Mouse (Mus musculus): ENCODE results near the gene Ier5l. TPM values are rescaled to one million over a fixed set of nuclear protein-coding genes. Genes with fewer than 3 reads are reported as not detected.

The Ier5l gene
- polyA plus RNA-seq, 1 experiment from 2014 or later = 2.9 TPM

DNA sequence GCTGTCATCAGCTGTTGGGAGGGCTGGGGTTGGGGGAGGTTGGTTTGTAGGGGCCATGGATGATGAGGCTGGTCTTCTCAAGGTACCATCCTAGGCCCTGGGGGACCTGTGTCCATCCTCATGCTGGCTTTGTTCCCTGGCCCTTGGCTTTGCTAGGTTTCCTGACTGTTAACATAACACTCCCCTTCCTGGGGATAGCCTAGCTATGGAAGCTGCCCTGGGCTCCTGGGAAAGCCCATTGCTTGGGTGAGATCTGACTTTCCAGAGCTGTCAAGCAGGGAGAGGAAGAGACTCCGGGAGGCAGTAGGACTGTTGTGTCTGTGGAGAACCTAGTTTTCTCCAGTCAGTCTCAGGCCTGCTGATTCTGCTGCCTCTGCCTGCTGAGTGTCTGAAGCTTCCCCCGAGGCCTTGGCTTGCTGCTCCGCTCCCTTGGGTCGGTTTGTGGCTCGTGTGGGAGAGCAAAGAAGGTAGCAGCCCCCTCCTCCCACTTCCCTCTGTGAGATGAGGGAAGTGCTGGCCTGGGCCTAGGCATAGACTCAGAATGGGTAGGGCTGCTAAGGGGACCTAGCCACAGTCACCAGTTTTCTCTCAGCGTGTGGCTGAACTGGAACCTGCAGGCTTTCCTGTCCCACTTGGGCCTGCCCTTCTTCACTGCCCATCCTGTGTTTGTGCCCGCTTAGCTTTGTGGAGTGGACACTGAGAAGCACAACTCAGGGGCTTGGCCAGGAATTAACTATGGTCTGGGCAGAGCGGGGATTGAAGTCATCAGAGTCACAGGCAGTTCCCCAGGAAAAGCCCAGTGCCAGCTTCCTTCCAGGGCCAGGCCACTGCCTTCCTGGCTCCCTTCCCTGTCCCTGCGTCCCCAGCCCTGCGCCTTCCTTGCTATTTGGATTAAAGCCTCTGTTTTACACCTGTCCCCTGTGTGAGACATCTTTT is 26.9 kb downstream of the Ier5l start:
- H3K4me3 ChIP-seq = no peak overlapping the region
- H3K4me1 ChIP-seq (replicated peaks) = peaks cover 36% of the 10 kb centered on the region
- H3K27me3 ChIP-seq = no peaks in the 10 kb centered on the region
- H3K4me2 ChIP-seq = no peak overlapping the region
- no peak for ATAC-seq (ENCODE audit: low FRiP score)
- WGBS = 84% methylated on average over 10 of the region's 10 CpGs
- H3K36me3 ChIP-seq = peaks cover 64% of the 10 kb centered on the region
- peak overlapping the region; percentile 35; the same call in 1 of the 2 replicates for H3K27ac ChIP-seq
- H3K9ac ChIP-seq = no peak overlapping the region
- H3K9me3 ChIP-seq = no peaks in the 10 kb centered on the region; the same call in 1 of the 2 replicates

DNA sequence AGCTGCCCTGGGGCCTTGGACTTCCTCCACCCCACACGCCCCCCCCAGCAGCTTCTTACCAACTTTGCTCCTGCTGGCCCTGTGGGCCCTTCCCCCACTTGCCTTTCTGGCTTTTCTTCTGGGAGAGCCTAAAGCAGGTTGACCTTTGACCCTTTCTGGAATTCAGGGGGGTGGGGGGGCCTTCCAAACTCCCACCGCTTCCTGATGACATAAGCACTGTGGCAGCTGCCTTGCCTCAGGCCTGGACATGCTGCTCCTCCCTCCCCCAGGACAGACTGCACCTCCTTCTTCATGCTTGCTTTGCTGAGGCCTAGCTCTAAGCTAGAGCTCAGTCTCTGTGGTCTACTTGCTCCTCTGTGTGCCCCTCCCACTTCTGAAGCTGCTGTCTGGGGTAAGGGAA is 28.7 kb downstream of the Ier5l start:
- H3K9ac ChIP-seq = no peak overlapping the region; the same call in 1 of the 2 replicates
- no peak overlapping the region for H3K4me2 ChIP-seq
- ATAC-seq (ENCODE audit: low FRiP score) = no peak
- no peaks in the 10 kb centered on the region for H3K27me3 ChIP-seq
- H3K9me3 ChIP-seq = no peaks in the 10 kb centered on the region; the same call in 1 of the 2 replicates
- peaks cover 61% of the 10 kb centered on the region for H3K36me3 ChIP-seq
- no peak overlapping the region for H3K4me3 ChIP-seq
- peak overlapping the region; percentile 55 for H3K27ac ChIP-seq
- peaks cover 55% of the 10 kb centered on the region for H3K4me1 ChIP-seq (replicated peaks)
- WGBS = 23% methylated on average over 2 of the region's 2 CpGs

GRCm38 (mm10) chr2:30444450-30444849 is 29.6 kb downstream of the Ier5l start:
- Histone ChIP-seq H3K9ac (0 out of 2 replicates have a peak overlapping the region, but pooled peaks have one; percentile 15), H3K4me1 (replicated peaks) (peaks cover 62% of the 10 kb centered on the region)

GRCm38 (mm10) chr2:30444006-30444405 is 30.0 kb downstream of the Ier5l start:
- ATAC-seq (ENCODE audit: low FRiP score) = no peak

More at GRCm38 (mm10) chr2:30444450-30444849, 29.6 kb downstream of the Ier5l start:
- ATAC-seq (ENCODE audit: low FRiP score) = no peak
- Histone ChIP-seq H3K4me3 (no peak overlapping the region), H3K27ac (peak overlapping the region; percentile 94; the same call in 1 of the 2 replicates), H3K27me3 (no peaks in the 10 kb centered on the region), H3K36me3 (peaks cover 58% of the 10 kb centered on the region), H3K9me3 (no peaks in the 10 kb centered on the region), H3K4me2 (no peak overlapping the region)

GRCm38 (mm10) chr2:30443281-30443680 is 30.7 kb downstream of the Ier5l start:
- H3K9ac ChIP-seq = peak overlapping the region; percentile 59
- H3K9me3 ChIP-seq = no peaks in the 10 kb centered on the region
- H3K36me3 ChIP-seq = peaks cover 61% of the 10 kb centered on the region
- no peak for ATAC-seq (ENCODE audit: low FRiP score)
- H3K4me1 ChIP-seq (replicated peaks) = peaks cover 62% of the 10 kb centered on the region
- H3K27me3 ChIP-seq = no peaks in the 10 kb centered on the region
- H3K27ac ChIP-seq = peak overlapping the region; percentile 94
- H3K4me3 ChIP-seq = no peak overlapping the region
- H3K4me2 ChIP-seq = no peak overlapping the region
- WGBS = 81% methylated on average over 4 of the region's 4 CpGs

More at GRCm38 (mm10) chr2:30444006-30444405, 30.0 kb downstream of the Ier5l start:
- Histone ChIP-seq H3K27ac (peak overlapping the region; percentile 94), H3K9ac (0 out of 2 replicates have a peak overlapping the region, but pooled peaks have one; percentile 15), H3K36me3 (peaks cover 58% of the 10 kb centered on the region), H3K4me1 (replicated peaks) (peaks cover 62% of the 10 kb centered on the region), H3K4me2 (no peak overlapping the region), H3K9me3 (no peaks in the 10 kb centered on the region), H3K4me3 (no peak overlapping the region), H3K27me3 (no peaks in the 10 kb centered on the region)
- 77% methylated on average over 5 of the region's 5 CpGs for WGBS

- peak; percentile 2; the same call in 1 of the 2 replicates for ATAC-seq (ENCODE audit: low FRiP score)
- Histone ChIP-seq H3K4me2 (peak overlapping the region; percentile 36), H3K9ac (peak overlapping the region; percentile 59), H3K4me1 (replicated peaks) (peaks cover 62% of the 10 kb centered on the region), H3K27me3 (no peaks in the 10 kb centered on the region), H3K27ac (peak overlapping the region; percentile 94), H3K9me3 (no peaks in the 10 kb centered on the region), H3K4me3 (no peak overlapping the region), H3K36me3 (peaks cover 61% of the 10 kb centered on the region)
- 47% methylated on average over 5 of the region's 5 CpGs for WGBS
These were observed 31.5 kb downstream of the Ier5l start for GRCm38 (mm10) chr2:30442498-30442890.

GRCm38 (mm10) chr2:30441518-30442497 is 32.2 kb downstream of the Ier5l start:
- no peaks in the 10 kb centered on the region for H3K27me3 ChIP-seq
- H3K9ac ChIP-seq = peak overlapping the region; percentile 59
- peak; percentile 72 for ATAC-seq (ENCODE audit: low FRiP score)
- H3K4me3 ChIP-seq = no peak overlapping the region
- H3K4me2 ChIP-seq = peak overlapping the region; percentile 36
- peaks cover 61% of the 10 kb centered on the region for H3K36me3 ChIP-seq
- peaks cover 62% of the 10 kb centered on the region for H3K4me1 ChIP-seq (replicated peaks)
- peak overlapping the region; percentile 94 for H3K27ac ChIP-seq
- no peaks in the 10 kb centered on the region for H3K9me3 ChIP-seq
- WGBS = 4% methylated on average over 15 of the region's 15 CpGs

GRCm38 (mm10) chr2:30440701-30441517 is 33.1 kb downstream of the Ier5l start:
- H3K4me3 ChIP-seq = no peak overlapping the region
- ATAC-seq (ENCODE audit: low FRiP score) = 0 out of 2 replicates have a peak, but pooled peaks have one; percentile 14
- H3K36me3 ChIP-seq = peaks cover 58% of the 10 kb centered on the region
- H3K9ac ChIP-seq = peak overlapping the region; percentile 59
- 19% methylated on average over 12 of the region's 12 CpGs for WGBS
- peaks cover 62% of the 10 kb centered on the region for H3K4me1 ChIP-seq (replicated peaks)
- H3K27ac ChIP-seq = peak overlapping the region; percentile 94
- peak overlapping the region; percentile 36 for H3K4me2 ChIP-seq
- no peaks in the 10 kb centered on the region for H3K27me3 ChIP-seq
- H3K9me3 ChIP-seq = no peaks in the 10 kb centered on the region

DNA sequence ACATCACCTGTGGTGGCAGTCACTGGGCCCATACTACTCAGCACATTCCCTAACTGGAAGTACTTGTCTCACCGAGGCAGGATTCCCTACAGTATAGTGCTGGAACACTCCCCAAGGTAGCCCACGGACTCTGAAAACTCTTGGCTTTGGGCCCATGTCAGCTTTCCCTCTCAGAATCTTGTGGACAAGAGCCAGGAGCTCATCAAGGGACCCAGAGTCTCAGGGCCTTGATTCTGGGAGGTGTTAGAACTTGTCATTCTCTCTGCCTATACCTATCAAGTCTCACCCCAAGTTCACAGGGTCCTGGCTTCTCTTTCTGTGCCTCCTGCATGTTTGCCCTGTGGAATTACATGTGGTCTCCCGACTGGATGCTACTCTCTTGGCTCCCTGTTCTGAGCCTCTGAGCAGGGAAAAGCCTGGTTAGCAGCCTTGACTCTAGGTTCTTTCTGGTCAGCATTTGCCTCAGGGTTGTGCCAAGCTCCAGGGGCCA is 33.8 kb downstream of the Ier5l start:
- Histone ChIP-seq H3K9ac (peak overlapping the region; percentile 31; the same call in 1 of the 2 replicates), H3K4me3 (no peak overlapping the region), H3K4me1 (replicated peaks) (peaks cover 56% of the 10 kb centered on the region), H3K27ac (peak overlapping the region; percentile 94), H3K36me3 (peaks cover 54% of the 10 kb centered on the region), H3K9me3 (no peaks in the 10 kb centered on the region), H3K27me3 (no peaks in the 10 kb centered on the region), H3K4me2 (no peak overlapping the region)
- no peak for ATAC-seq (ENCODE audit: low FRiP score)
- 56% methylated on average over 3 of the region's 3 CpGs for WGBS

DNA sequence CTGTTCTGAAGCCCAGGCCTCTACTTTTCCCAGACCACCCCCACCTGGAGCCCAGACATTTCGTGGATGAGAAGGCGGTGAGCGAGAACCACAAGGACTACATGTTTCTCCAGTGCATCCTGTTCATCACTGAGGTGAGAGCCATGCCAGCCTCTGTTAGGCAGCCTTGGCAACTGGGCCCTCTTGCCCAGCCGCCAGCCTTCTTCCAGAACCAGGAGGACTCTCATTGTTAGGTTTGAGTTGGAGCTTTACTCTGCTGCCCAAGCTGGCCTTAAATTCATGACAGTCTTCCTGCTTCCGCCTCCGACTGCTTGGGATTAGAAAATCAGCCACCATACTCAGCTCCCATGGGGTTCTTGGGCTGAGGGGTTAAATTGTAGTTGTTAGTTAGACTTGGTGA is 34.4 kb downstream of the Ier5l start:
- Histone ChIP-seq H3K27me3 (no peaks in the 10 kb centered on the region), H3K9me3 (no peaks in the 10 kb centered on the region), H3K27ac (peak overlapping the region; percentile 94), H3K4me1 (replicated peaks) (peaks cover 50% of the 10 kb centered on the region), H3K4me3 (no peak overlapping the region), H3K36me3 (peaks cover 53% of the 10 kb centered on the region), H3K9ac (no peak overlapping the region), H3K4me2 (no peak overlapping the region)
- no peak for ATAC-seq (ENCODE audit: low FRiP score)
- WGBS = 96% methylated on average over 6 of the region's 6 CpGs

- 90% methylated on average over 4 of the region's 4 CpGs for WGBS
- ATAC-seq (ENCODE audit: low FRiP score) = no peak
- H3K36me3 ChIP-seq = peaks cover 54% of the 10 kb centered on the region
These were observed 36.2 kb downstream of the Ier5l start for GRCm38 (mm10) chr2:30437791-30438190.

More at GRCm38 (mm10) chr2:30437791-30438190, 36.2 kb downstream of the Ier5l start:
- H3K27ac ChIP-seq = no peak overlapping the region
- peaks cover 32% of the 10 kb centered on the region for H3K4me1 ChIP-seq (replicated peaks)
- H3K9me3 ChIP-seq = no peaks in the 10 kb centered on the region
- no peak overlapping the region for H3K4me3 ChIP-seq
- H3K9ac ChIP-seq = no peak overlapping the region
- H3K27me3 ChIP-seq = no peaks in the 10 kb centered on the region
- no peak overlapping the region for H3K4me2 ChIP-seq
